Mouse (Mus musculus): ENCODE measurements around the gene Alkbh3.
A peak's percentile ranks its signal among the peaks of the same experiment; 100 is the strongest.

Gene Alkbh3

DNA sequence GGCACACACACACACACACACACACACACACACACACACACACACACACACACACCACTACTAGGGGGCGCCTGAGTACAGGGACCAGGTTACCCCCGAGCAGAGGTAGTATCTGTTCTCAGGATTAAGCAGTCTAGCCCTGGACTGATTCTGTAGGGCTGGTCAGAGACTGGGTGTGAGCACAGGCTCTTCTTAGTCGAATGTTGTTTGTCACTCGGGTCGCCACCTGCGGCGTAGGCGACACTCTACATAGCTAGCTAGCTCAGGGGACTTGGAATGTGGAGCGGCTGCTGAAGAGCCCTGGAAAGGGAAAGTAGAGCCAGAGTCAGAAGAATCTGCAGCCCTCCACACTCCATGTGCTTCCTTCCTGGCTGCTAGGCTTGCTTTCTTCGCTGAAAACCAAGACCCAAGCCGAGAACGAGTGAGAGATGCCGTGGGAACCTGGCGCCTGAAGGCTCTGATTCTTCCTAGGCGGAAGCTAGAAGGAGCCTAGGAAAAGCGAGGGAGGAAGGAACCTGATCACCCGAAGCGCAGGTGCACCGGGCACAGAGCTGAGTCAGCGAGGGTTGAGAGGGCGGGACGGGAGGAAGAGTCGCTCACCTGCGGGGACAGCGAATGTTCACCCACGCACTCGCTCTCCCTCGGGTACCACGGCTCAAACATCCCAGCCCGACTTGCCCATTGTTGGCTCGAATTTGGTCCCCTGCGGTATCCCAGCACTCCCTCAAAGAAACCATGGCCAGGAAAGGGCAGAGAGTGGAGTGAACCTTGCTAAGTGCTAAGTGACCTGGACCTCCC lies 55.6 kb downstream of the Alkbh3 start:
- DNase-seq (ENCODE audit: low spot score in 2 of 2), result no peak

- no peak for DNase-seq (ENCODE audit: low spot score in 2 of 2)
These were observed 56.9 kb downstream of the Alkbh3 start for GRCm38 (mm10) chr2:93953726-93954125.

GRCm38 (mm10) chr2:93946976-93947375 lies 63.6 kb downstream of the Alkbh3 start:
- no peak for DNase-seq (ENCODE audit: low spot score in 2 of 2)

DNA sequence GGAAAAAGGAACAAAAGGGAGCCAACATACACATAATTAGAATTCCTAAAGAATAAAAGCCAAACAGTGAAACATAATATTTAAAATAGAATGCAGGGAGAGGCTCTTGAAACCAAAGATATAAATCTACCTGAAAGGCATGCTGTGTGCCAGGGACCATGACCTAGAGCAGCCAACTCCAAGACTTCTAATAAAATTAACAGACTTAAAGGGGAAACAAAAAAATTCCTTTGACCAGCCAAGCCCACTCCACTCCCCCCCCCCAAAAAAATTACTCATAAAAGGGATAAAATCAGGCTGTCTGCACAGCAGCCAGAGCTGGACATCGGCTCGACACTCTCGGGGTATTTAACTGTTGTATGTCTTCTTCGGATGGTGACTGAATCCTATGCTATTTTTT lies 65.8 kb downstream of the Alkbh3 start:
- DNase-seq (ENCODE audit: low spot score in 2 of 2), result no peak

DNA sequence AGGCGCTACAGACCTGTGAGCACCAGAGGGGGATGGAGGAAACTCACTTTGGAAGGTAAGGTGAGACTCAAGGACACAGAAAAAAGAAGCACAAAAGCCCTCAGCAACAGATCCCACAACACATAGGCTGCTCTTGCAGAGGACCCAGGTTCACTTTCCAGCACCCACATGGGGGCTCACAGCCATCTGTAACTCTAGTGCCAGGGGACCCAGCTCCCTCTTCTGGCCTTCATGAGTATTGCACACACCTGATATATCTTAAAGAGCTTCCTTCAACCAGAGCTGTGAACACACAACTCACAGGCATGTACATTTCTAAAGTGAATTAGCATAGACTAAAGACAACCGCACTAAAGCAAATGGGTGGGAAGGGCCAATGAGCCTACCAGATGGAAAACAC lies 66.5 kb downstream of the Alkbh3 start:
- DNase-seq (ENCODE audit: low spot score in 2 of 2), result no peak

DNA sequence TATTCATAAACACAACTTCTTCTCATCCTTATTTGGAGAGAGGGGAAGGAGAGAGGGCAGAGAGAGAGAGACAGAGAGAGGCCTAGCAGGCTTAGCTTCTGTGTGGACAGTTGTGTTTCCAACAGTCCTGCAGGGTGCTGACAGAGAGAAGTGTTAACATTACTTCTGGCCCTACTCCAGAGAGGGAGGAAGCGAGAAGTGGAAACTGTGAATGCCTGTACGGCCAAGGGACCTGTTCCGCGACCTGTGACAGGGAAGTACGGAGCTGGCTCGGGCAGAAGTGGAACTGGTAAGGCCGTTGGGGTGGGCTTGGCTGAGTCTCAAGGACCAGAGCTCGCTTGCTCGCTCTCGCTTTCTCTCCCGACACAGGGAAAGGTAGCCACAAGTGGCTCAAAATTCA lies 68.9 kb downstream of the Alkbh3 start:
- peak; percentile 34 to 53 for DNase-seq (ENCODE audit: low spot score in 2 of 2)

GRCm38 (mm10) chr2:93938534-93938933 lies 72.1 kb downstream of the Alkbh3 start:
- no peak for DNase-seq (ENCODE audit: low spot score in 2 of 2)

Data from heart, adult 9 months (tissue).